Mouse (Mus musculus) common myeloid progenitor, adult 5-6 weeks (primary cell): ENCODE data around the gene Dync2h1. TPM values are rescaled to one million over a fixed set of nuclear protein-coding genes. Genes with fewer than 3 reads are reported as not detected.
"Not testable (repeated sequence)": the region's sequence is repeated elsewhere in the genome, so short reads cannot be mapped to it uniquely, and the experiment has no call there.

Source experiments
- ATAC-seq: replicated peaks from 2 replicates; pipeline ENCODE4 v1.8.0; 2016; ENCODE audit warnings: low read depth, mild to moderate bottlenecking, moderate TSS enrichment, inconsistent platforms; ENCODE audit not compliant: poor library complexity, severe bottlenecking
- total RNA-seq: library from RNA; stranded (forward); fragments of 200-1000, 187-1606 nt; gene quantifications from 2 replicates; pipeline ENCODE4 v1.2.3, GENCODE M21; 2017

Dync2h1 gene
- 6.7 and 7.4 TPM in 2 replicates for total RNA-seq

- ATAC-seq, result peak; percentile 96
Observed at GRCm38 (mm10) chr9:7184172-7184896, at the start of gene Dync2h1, which contains the start of gene Dcun1d5. Gene Dync2h1 (minus strand): TSS chr9:7184446. Gene Dcun1d5 (plus strand): TSS chr9:7184520.

GRCm38 (mm10) chr9:7221460-7221859 is 37.2 kb upstream of the Dync2h1 start:
- ATAC-seq, result peak; percentile 94

DNA sequence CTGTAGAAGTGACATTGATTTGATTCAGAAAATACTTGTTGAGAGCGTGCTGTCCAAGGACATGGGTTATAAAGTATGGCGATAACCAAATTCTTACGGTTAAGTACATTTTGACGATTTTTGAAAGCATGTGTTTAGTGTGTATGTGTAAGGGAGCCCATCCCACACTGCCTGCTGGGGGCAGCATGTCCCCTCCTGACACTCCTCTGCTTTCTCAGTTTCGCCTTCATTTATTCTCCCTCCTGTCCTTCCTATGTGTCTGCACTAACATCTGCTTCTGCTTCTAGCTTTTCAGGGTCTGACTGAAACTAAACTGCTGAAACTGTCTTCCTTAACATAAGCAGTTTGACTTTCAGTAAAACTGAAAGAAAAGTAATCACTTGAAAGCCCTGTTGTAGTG is 36.8 kb upstream of the Dync2h1 start:
- ATAC-seq, result peak; percentile 75

- ATAC-seq, result peak; percentile 80
Observed at GRCm38 (mm10) chr9:7216240-7216639, 32.0 kb upstream of the Dync2h1 start.

- not testable (repeated sequence) for ATAC-seq
Observed at GRCm38 (mm10) chr9:7190694-7191093, 6.4 kb upstream of the Dync2h1 start.

- ATAC-seq, result peak; percentile 43
Observed at GRCm38 (mm10) chr9:7184897-7185291, 648 bp upstream of the Dync2h1 start.

DNA sequence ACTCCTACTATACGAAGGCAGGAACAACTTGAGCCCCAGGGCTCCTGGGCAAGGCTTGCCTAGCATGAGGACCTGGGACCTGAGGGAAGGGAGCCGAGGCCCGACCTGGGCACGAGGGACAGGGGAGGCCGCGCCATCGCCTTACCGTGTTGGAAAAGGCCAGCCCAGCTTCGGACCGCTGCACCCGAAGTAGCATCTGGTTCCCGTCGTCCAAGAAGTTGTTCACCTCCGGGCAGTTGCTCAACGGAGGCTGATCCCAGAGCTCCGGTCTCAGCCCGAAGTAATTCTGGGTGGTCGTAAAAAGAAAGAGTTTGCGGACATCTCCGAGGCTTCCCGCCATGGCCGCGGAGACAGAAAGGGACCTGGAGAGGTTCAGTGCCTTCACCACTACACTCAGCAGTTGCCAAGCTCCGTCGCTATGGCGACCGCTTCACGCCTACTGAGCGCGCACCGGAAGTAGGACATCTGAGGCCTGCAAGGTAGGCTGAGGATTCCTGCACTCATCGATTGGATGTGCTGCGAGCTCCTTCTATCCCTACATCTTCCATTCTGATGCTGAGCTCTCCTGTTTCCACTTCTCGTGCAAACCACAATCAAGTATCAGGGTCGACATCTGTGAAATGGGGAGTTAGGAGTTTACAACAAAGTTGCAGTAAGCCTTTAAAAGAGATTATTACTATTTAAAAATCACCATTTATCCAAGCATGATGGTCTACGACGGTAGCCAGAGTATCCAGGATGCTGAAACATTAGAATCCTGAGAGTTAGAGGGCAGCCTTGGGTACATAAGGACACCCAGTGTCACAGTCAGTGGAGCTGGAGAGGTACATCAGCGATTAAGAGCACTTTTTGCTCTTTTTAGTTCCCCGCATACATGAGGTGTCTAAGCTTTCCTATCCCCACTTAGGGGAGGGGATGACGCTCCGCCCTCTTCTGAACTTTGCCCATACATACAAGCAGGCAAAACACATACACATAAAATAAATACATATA is 7.3 kb downstream of the Dync2h1 start:
- peak; percentile 99 for ATAC-seq

- no peak for ATAC-seq
Observed at GRCm38 (mm10) chr9:7173756-7174155, 10.5 kb downstream of the Dync2h1 start.

DNA sequence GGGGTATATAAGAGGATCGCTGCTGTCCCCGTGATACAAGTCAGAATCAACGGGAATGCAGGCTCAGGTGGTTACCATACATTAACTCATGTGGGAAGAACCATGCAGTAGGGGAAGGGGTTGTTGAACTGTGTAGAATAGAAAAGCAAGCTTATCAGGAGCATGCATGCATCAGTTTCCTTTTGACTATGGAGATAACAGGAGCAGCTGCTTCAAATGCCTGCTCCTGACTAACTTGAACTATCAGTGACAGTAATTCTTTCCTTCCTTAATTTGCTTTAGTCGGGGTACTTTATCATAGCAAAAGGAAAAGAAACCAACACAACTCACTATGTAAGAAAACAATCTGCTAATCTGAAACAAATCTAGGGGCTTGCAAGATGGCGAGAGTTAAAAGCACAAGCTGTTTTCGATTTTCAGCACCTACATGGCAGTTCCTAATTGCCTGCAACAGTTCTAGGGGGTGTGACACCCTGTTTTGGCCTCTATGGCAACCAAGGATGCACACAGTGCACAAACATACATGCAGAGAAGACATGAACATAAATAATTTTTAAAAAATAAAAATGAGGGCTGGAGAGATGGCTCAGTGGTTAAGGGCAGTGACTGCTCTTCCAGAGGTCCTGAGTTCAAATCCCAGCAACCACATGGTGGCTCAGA is 16.8 kb downstream of the Dync2h1 start:
- peak; percentile 65 for ATAC-seq

- ATAC-seq, result no peak
Observed at GRCm38 (mm10) chr9:7160688-7161087, 23.6 kb downstream of the Dync2h1 start.

DNA sequence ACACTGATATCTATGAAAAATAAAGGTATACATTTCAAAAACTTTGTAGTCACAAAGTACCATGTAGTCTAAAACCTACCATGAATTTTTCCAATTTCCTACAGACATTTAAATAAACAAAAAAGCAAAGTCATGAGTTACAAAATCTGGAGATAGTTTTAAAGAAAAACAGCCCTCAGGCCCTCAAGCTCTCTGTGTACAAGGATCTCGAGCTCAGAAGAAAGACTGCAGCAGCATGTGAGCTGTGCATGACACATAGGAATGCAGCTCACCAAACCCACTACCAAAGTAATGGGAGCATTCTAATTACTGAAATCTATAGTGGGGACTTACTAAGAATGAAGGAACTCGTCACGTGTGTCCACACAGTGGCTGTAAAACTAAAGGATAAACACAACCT is 24.5 kb downstream of the Dync2h1 start:
- no peak for ATAC-seq

GRCm38 (mm10) chr9:7158605-7159004 is 25.6 kb downstream of the Dync2h1 start:
- ATAC-seq, result no peak

DNA sequence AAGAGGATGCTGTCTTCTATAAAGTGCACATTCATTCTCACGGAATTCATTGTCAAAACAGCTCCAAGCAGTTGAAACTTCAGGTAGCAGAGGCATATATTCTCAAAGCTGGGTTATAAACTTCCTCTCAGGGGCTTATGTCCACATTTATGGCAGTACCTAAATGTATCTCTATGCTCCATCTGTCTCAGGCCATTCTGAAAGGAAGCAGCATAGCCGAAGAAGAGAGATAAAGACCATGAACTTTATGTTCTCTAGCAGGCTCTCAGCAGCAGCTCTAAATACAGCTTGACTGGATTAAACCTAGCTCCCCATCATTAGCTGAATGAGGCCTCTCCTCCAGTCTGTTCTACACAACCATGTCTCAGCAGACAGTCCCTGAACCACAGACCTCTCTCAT is 29.9 kb downstream of the Dync2h1 start:
- no peak for ATAC-seq

GRCm38 (mm10) chr9:7122863-7123262 is 61.4 kb downstream of the Dync2h1 start:
- ATAC-seq, result no peak

- no peak for ATAC-seq
Observed at GRCm38 (mm10) chr9:7110166-7110565, 74.1 kb downstream of the Dync2h1 start.

DNA sequence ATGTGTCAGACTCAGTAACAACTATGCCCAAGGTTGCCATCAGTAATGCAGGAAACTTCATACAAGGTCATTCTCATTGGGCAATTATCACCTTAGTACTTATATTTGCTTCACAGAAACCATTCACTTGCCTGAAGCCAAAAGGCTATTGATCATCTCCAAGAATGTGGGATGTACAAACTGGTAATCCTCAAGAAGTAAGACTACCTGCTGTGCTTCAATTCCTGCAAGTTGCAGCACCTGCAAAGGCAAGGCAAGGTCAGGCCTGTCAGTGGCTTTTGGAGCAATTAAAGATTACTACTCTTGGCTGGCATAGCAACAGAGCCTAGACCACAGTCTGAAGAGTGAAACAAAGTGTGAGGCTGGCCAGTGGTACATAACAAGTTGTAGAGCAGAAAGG is 82.9 kb downstream of the Dync2h1 start:
- ATAC-seq, result no peak

DNA sequence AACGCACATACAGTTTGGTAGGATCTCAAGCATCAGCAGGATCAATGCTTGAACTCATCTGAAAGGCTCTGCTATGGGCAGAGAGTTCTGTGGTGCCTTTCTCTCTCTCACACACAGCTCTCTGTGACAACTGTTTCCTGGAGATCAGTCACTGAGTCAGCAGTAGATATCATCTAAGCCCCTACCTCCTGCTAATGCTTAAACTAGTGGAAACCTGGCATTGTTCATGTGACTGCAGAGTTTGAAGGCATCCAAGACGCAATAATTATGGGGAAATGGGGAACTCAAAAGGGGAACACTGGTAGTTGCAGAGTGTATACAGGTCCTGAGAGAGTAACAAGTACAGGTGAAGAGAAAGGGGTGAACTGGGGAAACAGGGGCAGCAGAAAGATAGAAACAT is 109.6 kb downstream of the Dync2h1 start:
- ATAC-seq, result no peak

- no peak for ATAC-seq
Observed at GRCm38 (mm10) chr9:7070846-7071245, 113.4 kb downstream of the Dync2h1 start.

- ATAC-seq, result 0 out of 2 replicates have a peak, but pooled peaks have one; percentile 42
Observed at GRCm38 (mm10) chr9:7050588-7050987, 133.7 kb downstream of the Dync2h1 start.

DNA sequence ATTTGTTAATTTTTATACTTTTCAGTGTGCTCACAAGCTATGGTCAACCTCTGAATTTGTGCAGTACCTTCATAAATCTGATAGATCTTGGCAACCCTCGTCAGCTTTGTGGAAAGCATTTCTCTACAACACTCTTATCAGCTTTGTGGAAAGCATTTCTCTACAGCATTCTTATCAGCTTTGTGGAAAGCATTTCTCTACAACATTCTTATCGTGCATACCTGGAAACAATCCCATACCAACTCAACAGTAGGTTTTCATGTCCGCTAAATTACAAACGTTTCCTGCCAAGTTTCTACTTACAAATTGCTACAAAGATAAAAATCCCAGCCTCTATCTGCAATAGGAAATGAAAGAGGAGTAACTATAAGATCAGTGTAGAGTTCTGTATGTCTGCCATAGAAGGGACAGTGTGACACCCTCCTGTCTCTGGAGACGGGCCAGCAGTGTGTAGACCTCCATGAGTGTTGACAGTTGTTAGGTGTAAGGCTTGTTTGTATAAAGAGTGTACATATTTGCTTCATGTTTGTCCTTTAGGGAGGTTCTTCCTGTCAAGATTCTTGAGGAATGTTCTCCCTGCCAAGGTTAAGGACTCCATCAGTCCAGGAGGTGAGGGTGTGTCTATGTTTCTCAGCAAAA is 141.5 kb downstream of the Dync2h1 start:
- ATAC-seq, result no peak
